Mouse (Mus musculus): Measurements from ENCODE around the gene Nipsnap1. TPM values are rescaled to one million over a fixed set of nuclear protein-coding genes. Genes with fewer than 3 reads are reported as not detected.

The Nipsnap1 gene
- total RNA-seq, 1 experiment from 2014 or later: 4.8 TPM

Other genes with a start within 250 kb of the Nipsnap1 start
- gene Ascc2, start 236.2 kb upstream of the Nipsnap1 start, total RNA-seq (2017): 7.7 to 20.2 TPM (median 10.4 TPM) in 3 replicates
- gene Uqcr10, start 169.6 kb upstream of the Nipsnap1 start, total RNA-seq (2017): 46.1 to 75.5 TPM (median 70.1 TPM) in 3 replicates
- gene Zmat5, start 169.3 kb upstream of the Nipsnap1 start, total RNA-seq (2017): 5.9 to 15.2 TPM (median 8.8 TPM) in 3 replicates
- gene Cabp7, start 127.2 kb upstream of the Nipsnap1 start, total RNA-seq (2017): 0.85 TPM in 1 of 3 replicates, not detected in the others
- gene Nf2, start 24.4 kb upstream of the Nipsnap1 start, total RNA-seq (2017): 40.6 to 78.6 TPM (median 70.4 TPM) in 3 replicates
- 32.0 to 53.6 TPM (median 48.2 TPM) in 3 replicates for gene Thoc5, start 21.4 kb downstream of the Nipsnap1 start, total RNA-seq (2017)
- gene Nefh, start 74.1 kb downstream of the Nipsnap1 start, total RNA-seq (2017): 0.38 to 0.49 TPM in 2 of 3 replicates, not detected in the other
- 22.9 to 57.1 TPM (median 40.8 TPM) in 3 replicates for gene Ap1b1, start 112.9 kb downstream of the Nipsnap1 start, total RNA-seq (2017)
- 0.58 TPM in 1 of 3 replicates, not detected in the others for gene Rasl10a, start 184.2 kb downstream of the Nipsnap1 start, total RNA-seq (2017)
- gene Gas2l1, start 191.4 kb downstream of the Nipsnap1 start, total RNA-seq (2017): 1.2 to 13.9 TPM (median 3.2 TPM) in 3 replicates
- gene Rhbdd3, start 225.0 kb downstream of the Nipsnap1 start, total RNA-seq (2017): 1.6 to 13.7 TPM (median 9.1 TPM) in 3 replicates
- gene Ewsr1, start 225.3 kb downstream of the Nipsnap1 start, total RNA-seq (2017): 492 to 570 TPM (median 517 TPM) in 3 replicates

Measured in monocyte, adult 5-6 weeks (primary cell).